Mouse (Mus musculus) spleen, adult 2 months (tissue): Measurements from ENCODE around the gene Gpr171. TPM values are rescaled to one million over a fixed set of nuclear protein-coding genes. Genes with fewer than 3 reads are reported as not detected.
"Not testable (repeated sequence)": the region's sequence is repeated elsewhere in the genome, so short reads cannot be mapped to it uniquely, and the experiment has no call there.

Source experiments
- DNase-seq, 2 experiments: peaks; one replicate each; pipeline versions ENCODE4 v3.0.0 to v3.0.0-alpha.2; 2012 to 2021; ENCODE audit warnings: low spot score in 2 of 2, low read depth in 1 of 2
- H3K27ac ChIP-seq: fragments of 200-500 bp; 2 replicates; pipeline ENCODE4 v1.5.1; 2012; ENCODE audit warnings: low read length, inconsistent platforms; ENCODE audit not compliant: insufficient read depth
- H3K27me3 ChIP-seq: fragments of 200-500 bp; 2 replicates; pipeline ENCODE4 v1.6.1; 2012; ENCODE audit warnings: mild to moderate bottlenecking, moderate library complexity, low read length, inconsistent platforms; ENCODE audit not compliant: control insufficient read depth, insufficient read depth
- H3K36me3 ChIP-seq: fragments of 200-500 bp; 2 replicates; pipeline ENCODE4 v1.6.1; 2012; ENCODE audit warnings: mild to moderate bottlenecking, low read length, inconsistent platforms; ENCODE audit not compliant: control insufficient read depth, insufficient read depth
- H3K4me1 ChIP-seq: fragments of 200-500 bp; 2 replicates; pipeline ENCODE4 v1.6.1; 2011; ENCODE audit warnings: inconsistent platforms; ENCODE audit not compliant: control insufficient read depth, insufficient read depth, insufficient read length
- H3K4me3 ChIP-seq: fragments of 200-500 bp; 2 replicates; pipeline ENCODE4 v1.5.1; 2011; ENCODE audit warnings: mild to moderate bottlenecking, inconsistent platforms; ENCODE audit not compliant: insufficient read depth, insufficient read length; ENCODE audit errors: extremely low read depth
- CTCF ChIP-seq: fragments of 200-500 bp; IDR thresholded peaks from 2 replicates; pipeline ENCODE4 v1.5.1; 2011; ENCODE audit warnings: mild to moderate bottlenecking, inconsistent platforms; ENCODE audit not compliant: insufficient read depth, insufficient read length, insufficient replicate concordance; ENCODE audit errors: extremely low read depth
- POLR2A ChIP-seq: fragments of 200-500 bp; IDR thresholded peaks from 2 replicates; pipeline ENCODE4 v1.6.1; 2011; ENCODE audit warnings: low read depth, low read length, inconsistent platforms
- WGBS: fragments of 180-500 bp; shearing (Covaris S2); methylation state at CpG from one replicate; pipeline ENCODE4 v1.1.7; 2018; 5-methylcytosine and 5-hydroxymethylcytosine counted together
- polyA plus RNA-seq: library from polyadenylated mRNA; depleted of rRNA; stranded (reverse); fragments of >200 nt; gene quantifications from 2 replicates; pipeline ENCODE4 v1.2.3, GENCODE M21; 2012; rRNA removed

Gene Gpr171
- 5.4 and 6.2 TPM in 2 replicates for polyA plus RNA-seq

DNA sequence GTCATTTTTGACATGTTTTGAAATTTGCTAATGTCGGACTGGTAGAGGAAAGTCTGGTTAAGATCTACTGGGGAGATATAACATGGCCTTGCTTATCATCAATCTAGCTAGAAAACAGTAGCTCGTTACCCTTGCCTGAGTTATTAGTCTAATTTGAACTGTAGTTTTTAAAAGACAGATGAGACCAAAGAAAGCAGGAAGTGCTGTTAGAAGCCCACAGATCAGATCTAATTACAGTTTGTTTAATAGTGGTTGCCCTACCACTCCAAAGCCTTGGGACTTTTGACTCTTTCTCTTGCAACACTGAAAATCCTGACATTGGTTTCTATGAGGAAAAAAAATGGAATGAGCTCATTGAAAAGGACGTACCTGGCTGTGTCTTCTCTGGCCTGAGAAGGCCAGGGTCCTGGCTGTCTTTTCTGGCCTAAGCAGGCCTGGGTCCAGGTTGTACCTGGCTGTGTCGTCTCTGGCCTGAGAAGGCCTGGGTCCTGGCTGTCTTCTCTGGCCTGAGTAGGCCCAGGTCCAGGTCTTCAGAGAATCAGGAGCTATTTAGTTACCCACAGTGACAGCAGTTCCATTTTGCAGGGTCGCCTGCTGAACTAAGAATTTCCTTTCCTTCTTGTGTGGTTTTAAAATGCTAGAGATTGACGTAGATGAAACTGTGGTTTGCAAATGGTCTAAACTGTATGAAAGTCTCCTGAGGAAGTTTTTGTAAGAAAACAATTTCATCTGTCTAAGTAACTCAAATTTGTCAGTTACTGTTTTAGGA lies at the start of gene Gpr171:
Gene Gpr171 (minus strand): TSS at position 604 of the 769 bp plus-strand sequence.
- Histone ChIP-seq H3K27ac (peak within 1 kb of the TSS; percentile 98), H3K36me3 (peaks cover 3% of the 10 kb centered on the region)

GRCm38 (mm10) chr3:59150624-59151023 lies 49.0 kb upstream of the Gpr171 start:
- Histone ChIP-seq H3K27ac (no peak overlapping the region), H3K36me3 (no peaks in the 10 kb centered on the region), H3K4me3 (no peak overlapping the region), H3K4me1 (0 out of 2 replicates have a peak, but pooled peaks cover 4% of the 10 kb centered on the region), H3K27me3 (no peaks in the 10 kb centered on the region)
- WGBS = 97% methylated on average over 2 of the region's 2 CpGs
- DNase-seq = no peak
- TF ChIP-seq POLR2A (no peak), CTCF (no peak)

More for the DNA sequence above, at the start of gene Gpr171:
- TF ChIP-seq CTCF = no peak
- peak; percentile 31; the same call in 1 of the 2 replicates for TF ChIP-seq POLR2A
- peak; percentile 48 to 73 for DNase-seq
- WGBS = 11% methylated on average over 6 of the region's 6 CpGs
- Histone ChIP-seq H3K4me3 (peak within 1 kb of the TSS; percentile 68), H3K27me3 (no peaks in the 10 kb centered on the region), H3K4me1 (peaks cover 7% of the 10 kb centered on the region; the same call in 1 of the 2 replicates)

- Histone ChIP-seq H3K4me1 (0 out of 2 replicates have a peak, but pooled peaks cover 4% of the 10 kb centered on the region), H3K27ac (no peak overlapping the region), H3K27me3 (no peaks in the 10 kb centered on the region), H3K4me3 (no peak overlapping the region), H3K36me3 (no peaks in the 10 kb centered on the region)
- TF ChIP-seq CTCF = no peak
- TF ChIP-seq POLR2A = no peak
- no peak for DNase-seq
Observed at GRCm38 (mm10) chr3:59149646-59150045, 48.0 kb upstream of the Gpr171 start.

GRCm38 (mm10) chr3:59145194-59145593 lies 43.6 kb upstream of the Gpr171 start:
- WGBS = 92% methylated on average over 5 of the region's 5 CpGs
- H3K36me3 ChIP-seq = no peaks in the 10 kb centered on the region
- H3K27ac ChIP-seq = no peak overlapping the region
- no peaks in the 10 kb centered on the region for H3K4me1 ChIP-seq
- no peaks in the 10 kb centered on the region for H3K27me3 ChIP-seq
- TF ChIP-seq POLR2A (no peak), CTCF (no peak)
- DNase-seq = no peak
- H3K4me3 ChIP-seq = no peak overlapping the region

- Histone ChIP-seq H3K36me3 (no peaks in the 10 kb centered on the region), H3K4me3 (no peak overlapping the region), H3K27me3 (no peaks in the 10 kb centered on the region), H3K4me1 (no peaks in the 10 kb centered on the region), H3K27ac (no peak overlapping the region; the same call in 1 of the 2 replicates)
- WGBS = 89% methylated on average over 8 of the region's 8 CpGs
- TF ChIP-seq POLR2A (no peak), CTCF (no peak)
- no peak for DNase-seq
Observed at GRCm38 (mm10) chr3:59141507-59142305, 40.1 kb upstream of the Gpr171 start.

DNA sequence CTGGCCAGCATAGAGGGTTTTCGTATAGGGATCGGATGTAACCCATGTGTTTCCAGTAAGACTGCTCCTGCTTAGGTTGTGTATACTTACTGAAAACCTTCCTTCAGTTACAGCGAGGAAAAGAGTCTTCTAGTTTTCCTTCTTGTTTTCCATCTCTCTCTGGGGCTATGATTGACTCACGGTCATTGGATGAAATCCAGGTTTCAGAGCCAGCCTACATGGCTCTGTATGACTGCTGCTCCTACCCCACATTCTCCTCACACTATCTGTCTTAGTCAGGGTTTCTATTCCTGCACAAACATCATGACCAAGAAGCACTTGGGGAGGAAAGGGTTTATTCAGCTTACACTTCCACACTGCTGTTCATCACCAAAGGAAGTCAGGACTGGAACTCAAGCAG lies 39.3 kb upstream of the Gpr171 start:
- WGBS = 92% methylated on average over 4 of the region's 4 CpGs
- not testable (repeated sequence) for H3K36me3 ChIP-seq, H3K27ac ChIP-seq, H3K27me3 ChIP-seq, H3K4me3 ChIP-seq, DNase-seq, H3K4me1 ChIP-seq
